Mouse (Mus musculus) liver, adult (tissue): ENCODE measurements around the gene Aldh1l1.

Experiments
- GATA4 ChIP-seq: IDR thresholded peaks from 2 replicates; pipeline ENCODE4 v1.6.1; 2014; ENCODE audit warnings: mild to moderate bottlenecking, low read length; ENCODE audit not compliant: insufficient replicate concordance

The Aldh1l1 gene

DNA sequence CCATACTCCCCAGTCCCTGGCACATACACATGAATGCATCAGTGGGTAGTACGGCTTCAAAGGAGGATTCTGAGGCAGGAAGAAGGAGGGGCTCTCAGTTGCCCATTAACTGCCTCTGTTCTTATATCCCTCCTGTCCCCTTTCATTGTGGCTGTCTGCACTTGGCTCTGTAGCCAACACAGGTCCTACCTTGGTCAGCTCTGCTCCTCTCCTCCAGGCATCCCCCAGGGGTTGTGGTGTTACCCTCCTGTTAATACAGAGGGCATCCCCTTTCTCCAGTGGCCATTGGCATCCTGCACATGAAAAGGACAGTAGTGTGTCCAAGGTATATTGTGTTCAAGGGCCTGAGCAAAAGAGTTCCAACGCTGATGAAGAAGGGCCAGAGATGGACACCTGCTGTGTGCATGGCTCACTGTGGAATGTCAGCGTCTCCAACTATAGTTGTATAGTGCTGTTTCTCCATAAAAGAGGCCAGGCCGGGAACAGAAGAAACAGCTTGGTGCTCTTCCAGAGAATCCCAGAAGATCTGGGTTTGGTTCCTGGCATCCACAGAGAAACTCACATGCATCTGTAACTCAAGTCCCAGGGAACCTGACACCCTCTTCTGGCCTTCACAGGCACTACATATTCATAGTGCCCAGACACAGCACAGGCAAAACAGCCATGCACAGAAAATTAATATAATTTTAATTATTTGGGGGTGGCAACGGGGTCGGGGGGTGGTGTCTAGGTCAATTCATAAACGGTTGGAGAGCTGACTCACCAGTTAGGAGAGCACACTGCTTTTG is 139.2 kb downstream of the Aldh1l1 start:
- TF ChIP-seq GATA4 = no peak

DNA sequence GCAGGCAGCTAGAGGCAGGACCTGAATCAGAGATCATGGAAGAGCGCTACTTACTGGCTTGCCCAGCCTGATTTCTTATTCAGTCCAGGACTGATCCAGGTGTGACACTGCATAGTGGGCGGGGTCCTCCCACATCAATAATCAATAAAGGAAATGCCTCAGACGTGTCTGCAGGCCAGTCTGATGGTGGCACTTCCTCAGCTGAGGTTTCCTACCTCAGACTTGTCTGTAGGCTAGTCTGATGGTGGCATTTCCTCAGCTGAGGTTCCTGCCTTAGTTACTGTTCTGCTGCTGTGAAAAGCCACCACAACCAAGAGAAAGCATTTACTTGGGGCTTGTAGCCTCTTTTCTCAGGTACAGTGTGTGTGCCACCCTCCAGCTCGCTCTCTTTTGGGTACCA is 141.3 kb downstream of the Aldh1l1 start:
- TF ChIP-seq GATA4 = no peak

DNA sequence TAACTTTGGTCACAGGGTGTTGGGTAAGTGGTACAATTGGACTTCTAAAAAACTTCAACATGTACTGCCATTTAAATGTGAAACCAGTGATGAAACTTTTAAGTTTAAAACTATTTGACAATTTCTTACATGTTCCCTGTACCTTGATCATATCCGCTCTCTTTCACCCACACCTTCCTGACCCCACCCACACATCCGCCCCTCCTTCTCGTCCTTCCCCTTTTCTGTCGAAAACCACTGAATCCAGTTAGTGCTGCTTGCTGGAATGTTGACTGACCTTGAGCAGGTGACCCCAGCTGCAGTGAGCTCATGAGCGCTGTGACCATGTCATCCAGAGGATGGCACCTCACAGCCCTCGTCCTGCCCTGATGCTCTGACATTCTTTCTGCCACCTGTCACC is 143.3 kb downstream of the Aldh1l1 start:
- no peak for TF ChIP-seq GATA4

DNA sequence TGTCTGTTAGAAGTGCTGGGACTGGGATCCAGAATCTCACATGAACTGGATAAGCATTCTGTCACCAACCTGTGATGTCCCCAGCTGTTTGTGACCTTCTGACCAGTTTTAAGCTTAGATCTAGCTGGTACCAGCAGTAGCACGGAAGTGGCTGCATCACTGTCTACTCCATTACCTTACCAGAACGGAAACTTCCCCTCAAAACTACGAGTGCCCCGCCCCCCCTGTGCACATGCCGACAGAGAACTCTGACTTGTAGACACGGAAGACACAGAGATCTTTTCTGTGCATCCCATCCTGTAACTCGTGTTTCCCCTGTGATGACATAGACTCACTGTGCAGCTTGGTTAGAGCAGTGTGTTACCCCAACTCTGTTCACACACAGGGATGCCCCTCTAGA is 144.2 kb downstream of the Aldh1l1 start:
- no peak for TF ChIP-seq GATA4

DNA sequence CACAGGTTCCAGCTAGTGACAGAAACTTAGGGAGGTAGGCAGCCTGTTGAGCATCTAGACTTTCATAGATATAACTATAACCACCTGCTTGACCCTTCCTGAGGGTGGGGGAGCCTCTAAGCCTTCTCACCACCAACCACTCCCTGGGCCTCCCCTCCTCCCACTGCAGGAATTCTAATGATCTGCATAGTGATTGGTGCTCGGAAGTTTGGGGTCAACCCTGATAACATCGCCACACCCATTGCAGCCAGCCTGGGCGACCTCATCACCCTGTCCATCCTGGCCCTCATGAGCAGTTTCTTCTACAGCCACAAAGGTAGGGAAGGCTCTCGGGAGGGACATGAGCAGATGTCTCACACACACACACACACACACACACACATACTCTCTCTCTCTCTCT is 148.9 kb downstream of the Aldh1l1 start:
- no peak for TF ChIP-seq GATA4

DNA sequence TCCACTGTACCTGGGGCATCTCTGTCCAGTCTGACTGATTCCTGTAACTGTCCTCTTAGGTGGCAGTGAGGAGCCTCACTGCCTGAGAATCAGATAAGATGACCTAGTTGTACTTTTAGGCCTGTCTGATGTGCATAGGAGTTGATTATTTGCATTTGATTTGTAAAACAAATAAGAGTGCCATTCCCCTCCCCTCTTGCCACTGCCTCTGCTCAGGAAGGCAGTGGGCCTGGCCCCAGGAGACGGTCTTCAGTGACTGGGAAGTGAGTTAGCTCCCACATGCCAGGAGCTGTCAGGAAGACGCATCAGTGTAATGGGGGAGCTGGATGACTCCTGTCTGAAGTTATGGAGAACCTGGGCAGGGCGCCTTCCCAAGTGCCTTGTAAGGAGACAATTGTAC is 149.4 kb downstream of the Aldh1l1 start:
- TF ChIP-seq GATA4 = no peak

DNA sequence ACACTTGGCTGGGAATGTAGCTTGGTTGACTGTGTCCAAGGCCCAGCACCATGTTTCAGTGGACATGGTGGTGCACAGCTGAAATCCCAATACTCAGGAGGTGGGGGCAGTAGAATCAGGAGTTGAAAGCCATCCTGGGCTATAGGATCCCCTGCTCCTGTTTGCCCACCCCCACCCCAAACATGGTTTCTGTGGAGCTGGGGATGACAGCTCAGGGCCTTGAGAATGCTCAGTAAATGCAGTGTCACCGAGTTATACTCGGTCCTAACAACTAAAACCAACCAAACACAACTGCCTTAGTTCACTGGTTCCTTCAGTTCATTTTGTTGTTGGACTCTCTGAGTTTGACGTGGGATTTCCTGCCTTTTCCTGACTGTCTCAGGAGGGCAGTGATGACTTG is 156.8 kb downstream of the Aldh1l1 start:
- no peak for TF ChIP-seq GATA4

DNA sequence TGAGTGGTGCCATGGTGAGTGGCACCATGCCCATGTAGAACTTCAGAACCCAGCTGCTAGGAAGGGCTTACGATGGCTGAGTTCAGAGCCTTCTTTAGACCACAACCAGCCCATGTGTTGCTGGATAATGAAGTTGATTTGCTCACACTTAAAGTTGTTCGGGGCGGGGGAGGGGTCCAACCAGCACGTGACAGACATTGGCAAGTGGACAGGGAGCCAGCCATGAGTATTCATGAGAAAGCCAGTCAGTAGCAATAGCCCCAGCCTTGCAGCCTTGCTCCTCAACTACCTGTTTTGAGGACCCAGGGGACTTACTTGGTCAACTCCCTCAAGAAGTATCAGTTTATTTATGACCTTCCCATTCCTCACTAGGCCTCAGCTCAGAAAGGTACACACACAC is 158.7 kb downstream of the Aldh1l1 start:
- TF ChIP-seq GATA4 = no peak

DNA sequence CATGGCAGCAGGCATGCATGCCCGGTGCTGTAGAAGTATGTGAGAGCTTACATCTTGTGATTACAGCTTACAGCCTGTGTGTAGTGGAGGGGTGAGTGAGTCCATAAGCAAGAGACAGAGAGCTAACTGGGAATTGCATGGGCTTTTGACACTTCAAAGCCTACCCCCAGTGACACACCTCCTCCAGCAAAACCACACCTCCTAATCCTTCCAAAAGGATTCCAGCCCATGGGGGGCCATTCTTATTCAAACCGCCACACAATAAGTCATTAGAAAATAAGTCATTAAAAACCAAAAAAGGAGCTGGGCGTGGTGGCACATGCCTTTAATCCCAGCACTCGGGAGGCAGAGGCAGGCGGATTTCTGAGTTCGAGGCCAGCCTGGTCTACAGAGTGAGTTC is 162.2 kb downstream of the Aldh1l1 start:
- TF ChIP-seq GATA4 = no peak

DNA sequence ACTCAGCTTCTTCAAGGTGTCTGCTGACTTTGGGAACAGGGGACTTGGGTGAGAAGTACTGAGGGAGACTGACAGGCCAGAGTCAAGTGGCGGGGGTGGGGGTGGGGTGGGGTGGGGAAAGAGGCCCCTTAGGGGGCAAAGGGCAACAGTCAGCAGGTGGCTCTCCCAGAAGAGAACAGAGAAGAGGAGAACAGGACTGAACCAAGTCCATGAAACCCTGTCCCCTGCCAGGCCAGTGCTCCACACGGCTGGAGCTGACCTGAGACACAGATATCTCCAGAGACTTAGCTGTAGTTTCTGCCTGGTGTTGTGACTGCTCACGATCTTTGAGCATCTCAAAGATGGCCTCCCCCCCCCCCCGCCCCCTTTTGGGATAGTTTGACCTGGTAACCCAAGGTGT is 163.1 kb downstream of the Aldh1l1 start:
- TF ChIP-seq GATA4 = no peak
